In the genomic region with DNA sequence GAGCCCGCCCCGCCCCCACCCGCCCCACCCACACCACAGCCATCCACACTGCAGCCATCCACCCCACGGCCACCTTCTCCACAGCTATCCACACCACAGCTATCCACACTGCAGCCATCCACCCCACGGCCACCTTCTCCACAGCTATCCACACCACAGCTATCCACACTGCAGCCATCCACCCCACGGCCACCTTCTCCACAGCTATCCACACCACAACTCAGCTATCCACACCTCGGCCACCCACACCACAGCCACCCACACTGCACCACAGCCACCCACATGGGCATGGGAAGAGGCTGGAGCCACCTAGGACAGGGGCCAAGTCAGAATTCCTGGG, we compare ENCODE assay signal across 14 mouse cellular contexts. TPM values are rescaled to one million over a fixed set of nuclear protein-coding genes. Genes with fewer than 3 reads are reported as not detected.
"Had no signal": no experiment of that assay in that cellular context is flagged by ENCODE, and none has a peak within 500 bp of the region (broad histone marks: within the 10 kb centered on the region; RNA-seq: fewer than 3 reads in every experiment).

No protein-coding gene starts in this region.

RNA-seq across cellular contexts. Expression of a gene that starts 35.4 kb away (rescaled TPM):
- total RNA-seq: neutrophil, adult 5-6 weeks had no signal
- polyA plus RNA-seq: neural tube, embryonic 12.5 days; neural tube, embryonic 14.5 days; neural tube, embryonic 15.5 days; small intestine, adult 2 months; spleen, adult 2 months; stomach, embryonic 14.5 days; stomach, embryonic 15.5 days; stomach, embryonic 16.5 days; stomach, postnatal 0 days; testis, adult 2 months; thymus, adult 2 months; thymus, postnatal 0 days; urinary bladder, adult 2 months had no signal
